Mouse (Mus musculus): ENCODE results near the gene Gm20388.

- TF ChIP-seq CTCF (IDR thresholded peaks at IDR 0.05; ENCODE audit: low read depth), result no peak
- no peak for TF ChIP-seq EP300 (IDR thresholded peaks at IDR 0.05; ENCODE audit: low read depth)
These were observed 3292.9 kb downstream of the Gm20388 start for GRCm38 (mm10) chr8:123203571-123203970.
